Mouse (Mus musculus) cortical plate, adult 2 months (tissue): ENCODE measurements around the gene Fam19a5. TPM values are rescaled to one million over a fixed set of nuclear protein-coding genes. Genes with fewer than 3 reads are reported as not detected.

Experiments
- H3K27ac ChIP-seq: fragments of 200-500 bp; 2 replicates; pipeline ENCODE4 v1.5.1; 2012; ENCODE audit warnings: low read length, control low read depth, inconsistent platforms; ENCODE audit not compliant: insufficient read depth
- H3K4me1 ChIP-seq: fragments of 200-500 bp; 2 replicates; pipeline ENCODE4 v1.6.1; 2011; ENCODE audit warnings: low read length; ENCODE audit not compliant: control insufficient read depth, insufficient read depth
- H3K4me3 ChIP-seq: fragments of 200-500 bp; 2 replicates; pipeline ENCODE4 v1.5.1; 2011; ENCODE audit warnings: mild to moderate bottlenecking, low read length, control low read depth; ENCODE audit not compliant: insufficient read depth
- CTCF ChIP-seq: fragments of 200-500 bp; IDR thresholded peaks from 2 replicates; pipeline ENCODE4 v1.5.1; 2011; ENCODE audit warnings: mild to moderate bottlenecking, control low read depth, low read length; ENCODE audit not compliant: insufficient read depth; ENCODE audit errors: extremely low read depth
- POLR2A ChIP-seq: fragments of 200-500 bp; IDR thresholded peaks from 2 replicates; pipeline ENCODE4 v1.6.1; 2011; ENCODE audit warnings: mild to moderate bottlenecking, low read length, control low read depth; ENCODE audit not compliant: insufficient read depth; ENCODE audit errors: extremely low read depth
- polyA plus RNA-seq: library from polyadenylated mRNA; depleted of rRNA; stranded (reverse); fragments of >200 nt; gene quantifications from 2 replicates; pipeline ENCODE4 v1.2.3, GENCODE M21; 2012

Gene Fam19a5
- polyA plus RNA-seq, 1 experiment, result 102 TPM

GRCm38 (mm10) chr15:87682410-87682809 is 138.3 kb downstream of the Fam19a5 start:
- no peak for TF ChIP-seq CTCF
- no peak for TF ChIP-seq POLR2A
- Histone ChIP-seq H3K4me3 (no peak overlapping the region), H3K4me1 (peaks cover 9% of the 10 kb centered on the region), H3K27ac (no peak overlapping the region)

- Histone ChIP-seq H3K4me1 (no peaks in the 10 kb centered on the region), H3K27ac (no peak overlapping the region)
- TF ChIP-seq POLR2A (no peak), CTCF (no peak)
These were observed 142.4 kb downstream of the Fam19a5 start for GRCm38 (mm10) chr15:87686415-87687040.

GRCm38 (mm10) chr15:87691271-87691955 is 147.3 kb downstream of the Fam19a5 start:
- no peak overlapping the region for H3K27ac ChIP-seq
- TF ChIP-seq CTCF (no peak), POLR2A (no peak)
- H3K4me3 ChIP-seq, result no peak overlapping the region

More at GRCm38 (mm10) chr15:87686415-87687040, 142.4 kb downstream of the Fam19a5 start:
- H3K4me3 ChIP-seq, result no peak overlapping the region

GRCm38 (mm10) chr15:87691958-87692357 is 147.9 kb downstream of the Fam19a5 start:
- Histone ChIP-seq H3K27ac (no peak overlapping the region), H3K4me3 (no peak overlapping the region), H3K4me1 (peaks cover 2% of the 10 kb centered on the region; the same call in 1 of the 2 replicates)
- TF ChIP-seq CTCF (no peak), POLR2A (no peak)

More at GRCm38 (mm10) chr15:87691271-87691955, 147.3 kb downstream of the Fam19a5 start:
- H3K4me1 ChIP-seq, result peaks cover 2% of the 10 kb centered on the region; the same call in 1 of the 2 replicates

- H3K4me3 ChIP-seq, result no peak overlapping the region
- H3K27ac ChIP-seq, result no peak overlapping the region
- peaks cover 2% of the 10 kb centered on the region; the same call in 1 of the 2 replicates for H3K4me1 ChIP-seq
- no peak for TF ChIP-seq CTCF
These were observed 148.3 kb downstream of the Fam19a5 start for GRCm38 (mm10) chr15:87692394-87692793.

- Histone ChIP-seq H3K4me3 (no peak overlapping the region), H3K4me1 (peaks cover 2% of the 10 kb centered on the region; the same call in 1 of the 2 replicates), H3K27ac (no peak overlapping the region)
- no peak for TF ChIP-seq CTCF
- TF ChIP-seq POLR2A, result no peak
These were observed 148.9 kb downstream of the Fam19a5 start for GRCm38 (mm10) chr15:87692865-87693513.

GRCm38 (mm10) chr15:87697433-87697996 is 153.4 kb downstream of the Fam19a5 start:
- peaks cover under 1% of the 10 kb centered on the region; the same call in 1 of the 2 replicates for H3K4me1 ChIP-seq
- H3K27ac ChIP-seq, result no peak overlapping the region
- no peak overlapping the region for H3K4me3 ChIP-seq
- TF ChIP-seq POLR2A, result no peak
- no peak for TF ChIP-seq CTCF

- peaks cover 2% of the 10 kb centered on the region for H3K4me1 ChIP-seq
- TF ChIP-seq POLR2A, result no peak
- no peak overlapping the region for H3K4me3 ChIP-seq
- no peak overlapping the region for H3K27ac ChIP-seq
These were observed 154.6 kb downstream of the Fam19a5 start for GRCm38 (mm10) chr15:87698562-87699320.

GRCm38 (mm10) chr15:87702821-87703220 is 158.7 kb downstream of the Fam19a5 start:
- no peak for TF ChIP-seq POLR2A
- TF ChIP-seq CTCF, result no peak
- Histone ChIP-seq H3K27ac (no peak overlapping the region), H3K4me3 (no peak overlapping the region), H3K4me1 (peaks cover 4% of the 10 kb centered on the region)
